Mouse (Mus musculus) small intestine, adult 2 months (tissue): Measurements from ENCODE around the gene Lcn9. TPM values are rescaled to one million over a fixed set of nuclear protein-coding genes. Genes with fewer than 3 reads are reported as not detected.
A peak's percentile ranks its signal among the peaks of the same experiment; 100 is the strongest.

ENCODE experiments used
- H3K27ac ChIP-seq: fragments of 200-500 bp; 2 replicates; pipeline ENCODE4 v1.5.1; 2012; ENCODE audit warnings: low read depth, low read length, control low read depth, inconsistent platforms; ENCODE audit not compliant: insufficient read depth
- H3K27me3 ChIP-seq: fragments of 200-500 bp; 2 replicates; pipeline ENCODE4 v1.6.1; 2012; ENCODE audit warnings: mild to moderate bottlenecking, moderate library complexity, low read length, inconsistent platforms; ENCODE audit not compliant: control insufficient read depth, insufficient read depth
- H3K36me3 ChIP-seq: fragments of 200-500 bp; 2 replicates; pipeline ENCODE4 v1.6.1; 2012; ENCODE audit warnings: mild to moderate bottlenecking, low read length, control low read depth, inconsistent platforms; ENCODE audit not compliant: control insufficient read depth, insufficient read depth
- H3K4me1 ChIP-seq: fragments of 200-500 bp; 2 replicates; pipeline ENCODE4 v1.6.1; 2012; ENCODE audit warnings: low read length, inconsistent platforms, mixed read lengths; ENCODE audit not compliant: control insufficient read depth, insufficient read depth, insufficient read length
- H3K4me3 ChIP-seq: fragments of 200-500 bp; 2 replicates; pipeline ENCODE4 v1.5.1; 2012; ENCODE audit warnings: low read depth, mild to moderate bottlenecking, control low read depth, inconsistent platforms, low read length, moderate library complexity
- CTCF ChIP-seq: fragments of 200-500 bp; IDR thresholded peaks from 2 replicates; pipeline ENCODE4 v1.5.1; 2012; ENCODE audit warnings: low read depth, mild to moderate bottlenecking, control low read depth, inconsistent platforms, low read length, moderate library complexity, mixed read lengths; ENCODE audit not compliant: insufficient replicate concordance, insufficient read length; ENCODE audit errors: extremely low read depth
- POLR2A ChIP-seq: fragments of 200-500 bp; IDR thresholded peaks from 2 replicates; pipeline ENCODE4 v1.6.1; 2012; ENCODE audit warnings: low read depth, mild to moderate bottlenecking, control low read depth, inconsistent platforms, low read length, moderate library complexity
- WGBS: fragments of 180-500 bp; shearing (Covaris S2); methylation state at CpG from one replicate; pipeline ENCODE4 v1.1.7; 2018; 5-methylcytosine and 5-hydroxymethylcytosine counted together
- polyA plus RNA-seq: library from polyadenylated mRNA; depleted of rRNA; stranded (reverse); fragments of >200 nt; gene quantifications from 2 replicates; pipeline ENCODE4 v1.2.3, GENCODE M21; 2012; rRNA removed

Gene Lcn9
- polyA plus RNA-seq, 1 experiment: not detected

GRCm38 (mm10) chr2:25863337-25864131 lies 40.6 kb downstream of the Lcn9 start, which contains the start of gene Kcnt1:
Gene Kcnt1 (plus strand): TSS chr2:25863734.
- Histone ChIP-seq H3K4me1 (peaks cover 3% of the 10 kb centered on the region; the same call in 1 of the 2 replicates), H3K27me3 (peaks cover 9% of the 10 kb centered on the region), H3K27ac (no peak within 1 kb of the TSS), H3K36me3 (no peaks in the 10 kb centered on the region), H3K4me3 (peak within 1 kb of the TSS; percentile 37)
- WGBS: 3% methylated on average over 51 of the region's 53 CpGs
- TF ChIP-seq POLR2A (no peak), CTCF (no peak)

GRCm38 (mm10) chr2:25864230-25864629 lies 41.3 kb downstream of the Lcn9 start:
- no peak overlapping the region for H3K4me3 ChIP-seq
- TF ChIP-seq POLR2A (no peak), CTCF (no peak)
- H3K27me3 ChIP-seq: peaks cover 9% of the 10 kb centered on the region
- no peak overlapping the region for H3K27ac ChIP-seq
- H3K36me3 ChIP-seq: no peaks in the 10 kb centered on the region
- WGBS: 5% methylated on average over 18 of the region's 18 CpGs
- peaks cover 3% of the 10 kb centered on the region; the same call in 1 of the 2 replicates for H3K4me1 ChIP-seq

- Histone ChIP-seq H3K27ac (no peak overlapping the region), H3K4me1 (peaks cover 3% of the 10 kb centered on the region; the same call in 1 of the 2 replicates), H3K27me3 (peaks cover 9% of the 10 kb centered on the region), H3K4me3 (no peak overlapping the region), H3K36me3 (no peaks in the 10 kb centered on the region)
- TF ChIP-seq POLR2A: no peak
- TF ChIP-seq CTCF: no peak
- 21% methylated on average over 4 of the region's 4 CpGs for WGBS
Observed at GRCm38 (mm10) chr2:25865412-25865811, 42.5 kb downstream of the Lcn9 start.

GRCm38 (mm10) chr2:25866656-25867055 lies 43.7 kb downstream of the Lcn9 start:
- Histone ChIP-seq H3K36me3 (no peaks in the 10 kb centered on the region), H3K27me3 (peaks cover 9% of the 10 kb centered on the region), H3K4me1 (peaks cover 3% of the 10 kb centered on the region; the same call in 1 of the 2 replicates), H3K4me3 (no peak overlapping the region), H3K27ac (no peak overlapping the region)
- 54% methylated on average over 5 of the region's 5 CpGs for whole genome bisulfite sequencing
- no peak for TF ChIP-seq POLR2A
- TF ChIP-seq CTCF: no peak

Other genes starting within 250 kb of the Lcn9 start
- gene Mamdc4, start 248.3 kb upstream of the Lcn9 start, polyA plus RNA-seq: 0.52 and 1.1 TPM in 2 replicates
- gene Phpt1, start 247.9 kb upstream of the Lcn9 start, polyA plus RNA-seq: 15.8 and 29.7 TPM in 2 replicates
- gene Ajm1, start 241.4 kb upstream of the Lcn9 start, polyA plus RNA-seq: 1.7 and 2.2 TPM in 2 replicates
- 35.3 and 47.6 TPM in 2 replicates for gene Rabl6, start 214.6 kb upstream of the Lcn9 start, polyA plus RNA-seq
- gene Ccdc183, start 205.5 kb upstream of the Lcn9 start, polyA plus RNA-seq: not detected in 2 replicates
- 10.0 and 11.7 TPM in 2 replicates for gene Tmem141, start 201.1 kb upstream of the Lcn9 start, polyA plus RNA-seq
- gene Fcna, start 195.1 kb upstream of the Lcn9 start, polyA plus RNA-seq: 0.65 and 1.4 TPM in 2 replicates
- not detected in 2 replicates for gene Lcn8, start 170.0 kb upstream of the Lcn9 start, polyA plus RNA-seq
- gene Lcn5, start 165.2 kb upstream of the Lcn9 start, polyA plus RNA-seq: not detected in 2 replicates
- gene Lcn6, start 146.4 kb upstream of the Lcn9 start, polyA plus RNA-seq: not detected in 2 replicates
- not detected in 2 replicates for gene Lcn10, start 140.4 kb upstream of the Lcn9 start, polyA plus RNA-seq
- not detected in 2 replicates for gene Obp2a, start 123.1 kb upstream of the Lcn9 start, polyA plus RNA-seq
- 22.9 and 28.4 TPM in 2 replicates for gene Bmyc, start 116.4 kb upstream of the Lcn9 start, polyA plus RNA-seq
- gene Obp2b, start 86.1 kb upstream of the Lcn9 start, polyA plus RNA-seq: not detected in 2 replicates
- gene Lcn3, start 57.6 kb upstream of the Lcn9 start, polyA plus RNA-seq: not detected in 2 replicates
- not detected in 2 replicates for gene Lcn11, start 46.1 kb upstream of the Lcn9 start, polyA plus RNA-seq
- gene Gm13539, start 40.9 kb upstream of the Lcn9 start, polyA plus RNA-seq: not detected in 2 replicates
- gene Glt6d1, start 7.3 kb upstream of the Lcn9 start, polyA plus RNA-seq: not detected in 2 replicates
- not detected in 2 replicates for gene Sohlh1, start 24.1 kb downstream of the Lcn9 start, polyA plus RNA-seq
- 1.2 and 2.1 TPM in 2 replicates for gene Kcnt1, start 40.6 kb downstream of the Lcn9 start, polyA plus RNA-seq
- gene Camsap1, start 160.1 kb downstream of the Lcn9 start, polyA plus RNA-seq: 4.4 and 4.6 TPM in 2 replicates
- 33.8 and 55.1 TPM in 2 replicates for gene Ubac1, start 198.6 kb downstream of the Lcn9 start, polyA plus RNA-seq